Mouse (Mus musculus) small intestine, adult 2 months (tissue): ENCODE results near the gene Cdc123. TPM values are rescaled to one million over a fixed set of nuclear protein-coding genes. Genes with fewer than 3 reads are reported as not detected.
A peak's percentile ranks its signal among the peaks of the same experiment; 100 is the strongest.

ENCODE experiments used
- H3K27ac ChIP-seq: fragments of 200-500 bp; 2 replicates; pipeline ENCODE4 v1.5.1; 2012; ENCODE audit warnings: low read depth, low read length, control low read depth, inconsistent platforms; ENCODE audit not compliant: insufficient read depth
- H3K27me3 ChIP-seq: fragments of 200-500 bp; 2 replicates; pipeline ENCODE4 v1.6.1; 2012; ENCODE audit warnings: mild to moderate bottlenecking, moderate library complexity, low read length, inconsistent platforms; ENCODE audit not compliant: control insufficient read depth, insufficient read depth
- H3K36me3 ChIP-seq: fragments of 200-500 bp; 2 replicates; pipeline ENCODE4 v1.6.1; 2012; ENCODE audit warnings: mild to moderate bottlenecking, low read length, control low read depth, inconsistent platforms; ENCODE audit not compliant: control insufficient read depth, insufficient read depth
- H3K4me1 ChIP-seq: fragments of 200-500 bp; 2 replicates; pipeline ENCODE4 v1.6.1; 2012; ENCODE audit warnings: low read length, inconsistent platforms, mixed read lengths; ENCODE audit not compliant: control insufficient read depth, insufficient read depth, insufficient read length
- H3K4me3 ChIP-seq: fragments of 200-500 bp; 2 replicates; pipeline ENCODE4 v1.5.1; 2012; ENCODE audit warnings: low read depth, mild to moderate bottlenecking, control low read depth, inconsistent platforms, low read length, moderate library complexity
- CTCF ChIP-seq: fragments of 200-500 bp; IDR thresholded peaks from 2 replicates; pipeline ENCODE4 v1.5.1; 2012; ENCODE audit warnings: low read depth, mild to moderate bottlenecking, control low read depth, inconsistent platforms, low read length, moderate library complexity, mixed read lengths; ENCODE audit not compliant: insufficient replicate concordance, insufficient read length; ENCODE audit errors: extremely low read depth
- POLR2A ChIP-seq: fragments of 200-500 bp; IDR thresholded peaks from 2 replicates; pipeline ENCODE4 v1.6.1; 2012; ENCODE audit warnings: low read depth, mild to moderate bottlenecking, control low read depth, inconsistent platforms, low read length, moderate library complexity
- WGBS: fragments of 180-500 bp; shearing (Covaris S2); methylation state at CpG from one replicate; pipeline ENCODE4 v1.1.7; 2018; 5-methylcytosine and 5-hydroxymethylcytosine counted together
- polyA plus RNA-seq: library from polyadenylated mRNA; depleted of rRNA; stranded (reverse); fragments of >200 nt; gene quantifications from 2 replicates; pipeline ENCODE4 v1.2.3, GENCODE M21; 2012

The Cdc123 gene
- polyA plus RNA-seq, 1 experiment = 39.4 TPM

GRCm38 (mm10) chr2:5862834-5863233, 17.9 kb upstream of the Cdc123 start, which contains the start of gene Gm13199:
Gene Gm13199, minus strand, starts transcription at chr2:5862934.
- no peaks in the 10 kb centered on the region for H3K4me1 ChIP-seq
- no peak within 1 kb of the TSS for H3K27ac ChIP-seq
- H3K36me3 ChIP-seq = peaks cover 62% of the 10 kb centered on the region
- 96% methylated on average over 3 of the region's 3 CpGs for WGBS
- no peaks in the 10 kb centered on the region for H3K27me3 ChIP-seq
- TF ChIP-seq CTCF (no peak), POLR2A (no peak)
- H3K4me3 ChIP-seq = no peak within 1 kb of the TSS

GRCm38 (mm10) chr2:5851866-5852265, 6.9 kb upstream of the Cdc123 start:
- Histone ChIP-seq H3K4me1 (peaks cover 21% of the 10 kb centered on the region; the same call in 1 of the 2 replicates), H3K27me3 (no peaks in the 10 kb centered on the region), H3K27ac (peak overlapping the region; percentile 38; the same call in 1 of the 2 replicates), H3K36me3 (peaks cover 14% of the 10 kb centered on the region), H3K4me3 (no peak overlapping the region)
- WGBS = 74% methylated on average over 5 of the region's 5 CpGs
- TF ChIP-seq CTCF = no peak
- TF ChIP-seq POLR2A = no peak

- 73% methylated on average over 9 of the region's 9 CpGs for WGBS
- peak overlapping the region; percentile 95 for H3K27ac ChIP-seq
- H3K36me3 ChIP-seq = peaks cover 11% of the 10 kb centered on the region
- H3K27me3 ChIP-seq = no peaks in the 10 kb centered on the region
- peaks cover 21% of the 10 kb centered on the region; the same call in 1 of the 2 replicates for H3K4me1 ChIP-seq
- no peak overlapping the region for H3K4me3 ChIP-seq
- TF ChIP-seq CTCF = no peak
- no peak for TF ChIP-seq POLR2A
Observed at GRCm38 (mm10) chr2:5851116-5851515, 6.2 kb upstream of the Cdc123 start.

- Histone ChIP-seq H3K4me1 (peaks cover 3% of the 10 kb centered on the region; the same call in 1 of the 2 replicates), H3K4me3 (no peak overlapping the region; the same call in 1 of the 2 replicates), H3K36me3 (peaks cover 8% of the 10 kb centered on the region), H3K27ac (peak overlapping the region; percentile 76; the same call in 1 of the 2 replicates), H3K27me3 (no peaks in the 10 kb centered on the region)
- TF ChIP-seq CTCF (no peak), POLR2A (no peak)
- WGBS = 11% methylated on average over 4 of the region's 4 CpGs
Observed at GRCm38 (mm10) chr2:5845826-5846225, 862 bp upstream of the Cdc123 start.

- WGBS = 3% methylated on average over 23 of the region's 23 CpGs
Observed at GRCm38 (mm10) chr2:5844181-5844872, 637 bp downstream of the Cdc123 start.

GRCm38 (mm10) chr2:5840815-5841214, 4.1 kb downstream of the Cdc123 start:
- Histone ChIP-seq H3K4me3 (no peak overlapping the region), H3K4me1 (no peaks in the 10 kb centered on the region), H3K27ac (no peak overlapping the region), H3K36me3 (peaks cover 20% of the 10 kb centered on the region), H3K27me3 (no peaks in the 10 kb centered on the region)
- no peak for TF ChIP-seq POLR2A
- TF ChIP-seq CTCF = no peak
- 93% methylated on average over 11 of the region's 11 CpGs for WGBS

More at GRCm38 (mm10) chr2:5844181-5844872, 637 bp downstream of the Cdc123 start:
- H3K36me3 ChIP-seq = peaks cover 17% of the 10 kb centered on the region
- H3K27me3 ChIP-seq = no peaks in the 10 kb centered on the region
- TF ChIP-seq CTCF (no peak), POLR2A (no peak)
- peak overlapping the region; percentile 76 for H3K27ac ChIP-seq
- H3K4me3 ChIP-seq = peak overlapping the region; percentile 92
- no peaks in the 10 kb centered on the region; the same call in 1 of the 2 replicates for H3K4me1 ChIP-seq

GRCm38 (mm10) chr2:5825265-5825913, 19.6 kb downstream of the Cdc123 start:
- TF ChIP-seq CTCF (no peak), POLR2A (no peak)
- H3K4me3 ChIP-seq = no peak overlapping the region
- no peaks in the 10 kb centered on the region for H3K27me3 ChIP-seq
- no peaks in the 10 kb centered on the region for H3K4me1 ChIP-seq
- peaks cover 29% of the 10 kb centered on the region for H3K36me3 ChIP-seq
- 94% methylated on average over 5 of the region's 5 CpGs for WGBS
- H3K27ac ChIP-seq = no peak overlapping the region
